Mouse (Mus musculus): ENCODE measurements around the gene Sstr4. TPM values are rescaled to one million over a fixed set of nuclear protein-coding genes. Genes with fewer than 3 reads are reported as not detected.

The Sstr4 gene
- polyA plus RNA-seq, 1 experiment from 2014 or later, result 3.9 TPM

DNA sequence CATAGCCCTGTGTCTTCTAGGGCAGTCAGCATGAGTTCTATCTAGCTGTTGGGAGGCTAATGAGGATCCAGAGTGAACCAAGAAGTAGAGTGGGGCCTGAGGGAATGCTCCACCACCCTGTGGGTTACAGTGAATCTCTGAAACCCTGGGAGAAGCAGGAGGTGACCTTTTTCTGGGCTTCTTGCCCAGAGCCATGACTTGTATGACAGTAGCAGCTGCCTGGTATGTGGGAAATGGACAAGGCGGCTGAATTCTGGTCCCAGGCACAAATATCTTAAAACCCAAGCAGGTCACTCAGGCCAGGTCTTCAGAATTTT, 2.6 kb downstream of the Sstr4 start:
- ATAC-seq (ENCODE audit: insufficient number of reproducible peaks, low FRiP score, low TSS enrichment, low read depth), result no peak
- Histone ChIP-seq H3K4me2 (0 out of 2 replicates have a peak overlapping the region, but pooled peaks have one; percentile 96), H3K9ac (no peak overlapping the region), H3K4me1 (peaks cover 37% of the 10 kb centered on the region), H3K36me3 (no peaks in the 10 kb centered on the region), H3K9me3 (no peaks in the 10 kb centered on the region), H3K27ac (no peak overlapping the region), H3K27me3 (peaks cover 32% of the 10 kb centered on the region), H3K4me3 (no peak overlapping the region)
- WGBS, result 61% methylated on average over 1 of the region's 1 CpGs

DNA sequence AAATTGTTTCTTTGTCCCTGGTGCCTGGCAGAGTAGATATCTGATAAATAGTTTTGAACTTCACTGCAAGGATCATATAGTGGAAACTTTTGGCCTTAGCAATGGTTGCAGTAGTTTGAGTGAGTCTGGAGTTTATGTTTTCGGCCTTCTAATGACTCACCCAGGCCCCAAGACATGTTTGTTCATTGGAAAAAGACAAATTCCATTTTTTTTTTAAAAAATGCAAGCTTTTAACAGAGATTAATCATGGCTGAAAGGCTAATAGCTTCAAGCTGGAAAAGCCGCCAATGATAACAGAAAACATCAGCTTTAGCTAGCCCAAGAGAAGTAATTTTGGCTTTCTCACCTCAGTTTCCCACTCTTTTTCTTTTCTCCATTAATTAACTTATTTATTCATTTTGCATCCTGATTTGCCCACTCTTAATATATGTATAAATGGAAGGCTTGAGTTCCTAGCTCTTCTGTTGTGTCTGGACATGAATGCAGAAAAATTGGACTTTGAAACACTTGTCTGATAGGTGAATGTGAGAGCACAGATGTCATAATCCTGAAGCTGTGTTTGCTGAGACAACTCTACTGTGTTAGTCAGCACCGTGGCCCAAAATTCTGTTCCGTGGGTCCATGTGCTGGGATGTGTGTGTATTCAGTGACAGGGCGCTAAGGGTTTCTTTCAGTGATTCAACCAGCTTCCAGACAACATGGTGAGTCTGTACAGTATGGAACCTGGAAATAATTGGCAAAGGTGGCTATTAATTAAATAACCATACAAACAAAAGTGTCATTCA, 3.9 kb downstream of the Sstr4 start:
- 89% methylated on average over 5 of the region's 5 CpGs for WGBS
- Histone ChIP-seq H3K4me2 (no peak overlapping the region), H3K27ac (no peak overlapping the region), H3K9me3 (no peaks in the 10 kb centered on the region), H3K36me3 (no peaks in the 10 kb centered on the region), H3K4me1 (peaks cover 37% of the 10 kb centered on the region), H3K4me3 (no peak overlapping the region), H3K27me3 (peaks cover 25% of the 10 kb centered on the region), H3K9ac (no peak overlapping the region)
- ATAC-seq (ENCODE audit: insufficient number of reproducible peaks, low FRiP score, low TSS enrichment, low read depth), result no peak

GRCm38 (mm10) chr2:148402227-148402626, 7.1 kb downstream of the Sstr4 start:
- Histone ChIP-seq H3K36me3 (no peaks in the 10 kb centered on the region), H3K4me2 (no peak overlapping the region), H3K27ac (no peak overlapping the region), H3K27me3 (peaks cover 20% of the 10 kb centered on the region), H3K4me1 (peaks cover 24% of the 10 kb centered on the region), H3K9ac (no peak overlapping the region), H3K9me3 (no peaks in the 10 kb centered on the region), H3K4me3 (no peak overlapping the region)
- WGBS, result 68% methylated on average over 1 of the region's 1 CpGs
- no peak for ATAC-seq (ENCODE audit: insufficient number of reproducible peaks, low FRiP score, low TSS enrichment, low read depth)

DNA sequence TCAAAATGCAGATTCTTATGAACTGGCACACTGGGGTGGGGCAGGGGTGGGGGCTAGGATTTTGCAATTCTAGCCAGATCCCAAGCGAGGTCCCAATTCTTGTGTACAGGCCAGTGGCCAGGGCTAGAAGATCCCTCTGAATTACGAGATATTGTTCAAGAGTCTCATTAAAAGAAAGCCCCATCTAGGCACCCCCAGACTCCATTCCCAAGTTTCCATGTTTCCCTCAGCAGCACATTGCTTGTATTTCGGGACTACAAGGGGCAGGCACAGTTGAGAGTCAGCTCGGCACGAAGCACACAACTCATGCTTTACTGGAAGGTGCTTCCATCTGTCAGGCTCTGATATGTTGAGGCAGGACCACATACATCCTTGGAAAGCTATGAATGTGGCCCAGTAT, 9.8 kb downstream of the Sstr4 start:
- H3K4me2 ChIP-seq, result peak overlapping the region; percentile 25
- H3K4me3 ChIP-seq, result peak overlapping the region; percentile 11
- no peak overlapping the region for H3K27ac ChIP-seq
- peaks cover 29% of the 10 kb centered on the region for H3K4me1 ChIP-seq
- no peaks in the 10 kb centered on the region for H3K9me3 ChIP-seq
- H3K36me3 ChIP-seq, result no peaks in the 10 kb centered on the region
- 69% methylated on average over 5 of the region's 5 CpGs for WGBS
- H3K9ac ChIP-seq, result no peak overlapping the region
- peaks cover 38% of the 10 kb centered on the region for H3K27me3 ChIP-seq
- no peak for ATAC-seq (ENCODE audit: insufficient number of reproducible peaks, low FRiP score, low TSS enrichment, low read depth)

DNA sequence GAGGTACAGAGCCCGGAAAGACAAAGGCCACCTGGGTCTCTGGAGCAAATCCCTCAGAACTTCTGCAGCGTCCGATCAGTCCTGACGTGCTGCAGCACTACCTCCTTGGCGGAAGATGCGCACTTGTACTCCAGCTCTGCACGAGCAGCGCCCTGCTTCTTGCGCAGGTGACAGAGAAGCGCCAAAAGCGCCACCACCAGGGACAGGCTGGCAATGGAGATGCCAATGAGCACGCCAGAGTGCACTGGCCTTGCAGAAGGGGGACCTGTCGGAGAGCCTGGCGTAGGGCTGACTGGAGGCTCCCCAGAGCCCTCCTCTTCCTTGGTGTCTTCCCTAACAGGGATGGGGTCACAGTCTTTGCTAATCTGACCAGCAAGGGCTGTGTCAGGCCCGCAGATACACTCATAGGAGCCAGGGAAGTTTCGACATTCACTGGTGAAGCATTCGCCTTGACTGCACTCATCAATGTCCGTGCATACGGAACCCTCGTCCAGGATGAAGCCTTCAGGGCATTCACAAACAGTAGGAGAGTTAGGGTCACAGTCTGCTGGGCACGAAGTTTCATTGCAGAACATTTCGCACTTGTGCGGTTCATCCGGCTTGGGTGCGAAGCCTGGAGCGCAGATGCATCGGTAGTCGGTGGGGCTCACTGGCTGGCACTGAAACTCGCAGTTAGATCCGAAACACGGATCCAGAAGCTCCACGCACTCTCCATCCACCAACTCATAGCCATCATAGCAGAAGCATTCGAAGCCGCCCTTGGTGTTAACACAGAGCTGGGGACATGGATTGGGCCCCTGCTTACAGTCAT, 11.2 kb downstream of the Sstr4 start:
- Histone ChIP-seq H3K27ac (peak overlapping the region; percentile 61; the same call in 1 of the 2 replicates), H3K27me3 (peaks cover 38% of the 10 kb centered on the region)

GRCm38 (mm10) chr2:148406971-148407869, 12.1 kb downstream of the Sstr4 start:
- Histone ChIP-seq H3K4me2 (peak overlapping the region; percentile 87), H3K9ac (peak overlapping the region; percentile 35), H3K4me1 (peaks cover 29% of the 10 kb centered on the region), H3K36me3 (no peaks in the 10 kb centered on the region), H3K27ac (peak overlapping the region; percentile 61), H3K9me3 (no peaks in the 10 kb centered on the region), H3K27me3 (peaks cover 38% of the 10 kb centered on the region), H3K4me3 (peak overlapping the region; percentile 46)
- WGBS, result 5% methylated on average over 55 of the region's 55 CpGs
- peak; percentile 22; the same call in 1 of the 2 replicates for ATAC-seq (ENCODE audit: insufficient number of reproducible peaks, low FRiP score, low TSS enrichment, low read depth)

More for the DNA sequence above, 11.2 kb downstream of the Sstr4 start:
- no peaks in the 10 kb centered on the region for H3K9me3 ChIP-seq
- WGBS, result 16% methylated on average over 34 of the region's 34 CpGs
- peak overlapping the region; percentile 35; the same call in 1 of the 2 replicates for H3K9ac ChIP-seq
- H3K4me2 ChIP-seq, result peak overlapping the region; percentile 87
- peaks cover 29% of the 10 kb centered on the region for H3K4me1 ChIP-seq
- no peaks in the 10 kb centered on the region for H3K36me3 ChIP-seq
- H3K4me3 ChIP-seq, result peak overlapping the region; percentile 46
- no peak; the same call in 1 of the 2 replicates for ATAC-seq (ENCODE audit: insufficient number of reproducible peaks, low FRiP score, low TSS enrichment, low read depth)

DNA sequence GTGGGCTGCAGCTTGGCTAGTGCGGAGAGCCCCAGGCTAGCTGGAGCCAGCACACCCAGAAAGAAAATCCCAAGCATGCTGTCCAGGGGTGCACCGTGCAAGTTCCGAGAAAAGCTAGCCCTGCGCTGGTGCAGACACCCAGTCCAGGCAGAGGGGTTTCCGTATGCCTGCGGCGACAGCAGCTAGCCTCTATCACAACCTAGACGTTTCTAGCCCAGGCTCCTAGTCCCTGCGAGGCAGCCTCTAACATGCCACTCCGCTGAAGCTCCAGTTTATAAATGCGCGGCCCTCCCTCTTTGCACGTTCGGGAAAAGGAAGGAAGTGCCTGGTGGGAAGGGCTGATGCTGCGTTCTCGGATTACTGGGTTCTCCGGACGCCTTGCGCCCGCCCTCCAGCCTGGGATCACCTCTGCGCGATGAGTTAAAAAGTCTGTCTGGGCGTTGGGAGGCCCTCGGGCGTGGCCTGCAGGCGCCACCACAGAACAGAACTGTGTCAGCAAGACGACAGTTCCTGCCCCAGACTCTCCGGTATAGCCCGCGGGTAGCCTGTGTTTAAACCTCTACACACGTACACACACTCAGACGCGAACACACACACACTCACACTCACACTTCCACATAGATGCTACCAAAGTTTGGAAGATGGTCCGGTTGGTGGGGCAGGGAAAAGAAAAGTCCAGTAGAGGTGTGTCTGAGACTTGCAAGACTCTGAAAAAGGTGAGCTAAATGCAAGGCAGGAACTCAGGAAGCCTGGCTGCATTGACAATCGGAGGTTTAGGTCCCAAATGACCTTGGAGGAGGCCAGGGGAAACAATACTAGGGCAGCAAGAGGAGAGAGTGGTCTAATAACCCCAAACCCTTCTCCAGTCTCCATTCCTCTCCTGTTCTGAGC, 13.0 kb downstream of the Sstr4 start, which contains the start of gene Thbd:
Gene Thbd, minus strand, starts transcription at position 319 of the 891 bp plus-strand sequence.
- 2% methylated on average over 35 of the region's 35 CpGs for WGBS
- Histone ChIP-seq H3K9me3 (no peaks in the 10 kb centered on the region), H3K4me1 (peaks cover 29% of the 10 kb centered on the region), H3K4me3 (peak within 1 kb of the TSS; percentile 46), H3K4me2 (peak within 1 kb of the TSS; percentile 87), H3K27ac (peak within 1 kb of the TSS; percentile 61), H3K27me3 (peaks cover 38% of the 10 kb centered on the region), H3K36me3 (no peaks in the 10 kb centered on the region), H3K9ac (peak within 1 kb of the TSS; percentile 35)
- ATAC-seq (ENCODE audit: insufficient number of reproducible peaks, low FRiP score, low TSS enrichment, low read depth), result peak; percentile 75

GRCm38 (mm10) chr2:148408761-148409120, 13.6 kb downstream of the Sstr4 start:
- 0 out of 2 replicates have a peak, but pooled peaks have one; percentile 20 for ATAC-seq (ENCODE audit: insufficient number of reproducible peaks, low FRiP score, low TSS enrichment, low read depth)
- Histone ChIP-seq H3K4me2 (peak overlapping the region; percentile 87; the same call in 1 of the 2 replicates), H3K9ac (no peak overlapping the region)

DNA sequence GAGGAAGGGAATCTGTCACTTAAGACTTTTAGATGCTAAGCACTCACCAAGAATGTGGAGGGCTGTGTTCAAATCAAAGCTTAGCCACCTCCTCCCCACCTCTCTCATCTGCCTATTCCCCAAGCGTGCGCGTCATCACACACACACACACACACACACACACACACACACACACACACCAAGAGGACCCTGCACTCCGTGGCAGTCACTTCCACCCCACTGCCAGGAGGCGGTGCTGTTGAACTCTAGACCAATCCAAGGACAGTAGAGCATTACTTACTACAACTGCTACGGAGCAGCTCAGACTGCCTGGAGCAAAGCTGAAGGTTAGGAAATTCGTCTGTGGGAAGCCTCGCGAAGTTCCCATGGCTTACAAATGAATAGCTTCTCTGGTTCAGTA, 14.0 kb downstream of the Sstr4 start:
- H3K4me3 ChIP-seq, result no peak overlapping the region
- no peaks in the 10 kb centered on the region for H3K36me3 ChIP-seq
- ATAC-seq (ENCODE audit: insufficient number of reproducible peaks, low FRiP score, low TSS enrichment, low read depth), result peak; percentile 45; the same call in 1 of the 2 replicates
- H3K9me3 ChIP-seq, result no peaks in the 10 kb centered on the region
- H3K9ac ChIP-seq, result no peak overlapping the region
- 23% methylated on average over 9 of the region's 9 CpGs for WGBS
- peaks cover 38% of the 10 kb centered on the region for H3K27me3 ChIP-seq
- H3K4me2 ChIP-seq, result no peak overlapping the region
- peaks cover 29% of the 10 kb centered on the region for H3K4me1 ChIP-seq
- no peak overlapping the region for H3K27ac ChIP-seq

More at GRCm38 (mm10) chr2:148408761-148409120, 13.6 kb downstream of the Sstr4 start:
- Histone ChIP-seq H3K9me3 (no peaks in the 10 kb centered on the region), H3K4me1 (peaks cover 29% of the 10 kb centered on the region), H3K36me3 (no peaks in the 10 kb centered on the region), H3K27ac (no peak overlapping the region), H3K4me3 (no peak overlapping the region), H3K27me3 (peaks cover 38% of the 10 kb centered on the region)
- 26% methylated on average over 6 of the region's 6 CpGs for WGBS

GRCm38 (mm10) chr2:148409821-148410220, 14.7 kb downstream of the Sstr4 start:
- no peak for ATAC-seq (ENCODE audit: insufficient number of reproducible peaks, low FRiP score, low TSS enrichment, low read depth)
- Histone ChIP-seq H3K4me1 (peaks cover 29% of the 10 kb centered on the region), H3K27ac (no peak overlapping the region), H3K9ac (no peak overlapping the region), H3K9me3 (no peaks in the 10 kb centered on the region), H3K4me3 (no peak overlapping the region), H3K4me2 (no peak overlapping the region), H3K36me3 (no peaks in the 10 kb centered on the region), H3K27me3 (peaks cover 37% of the 10 kb centered on the region)
- 76% methylated on average over 1 of the region's 1 CpGs for WGBS

Data from limb, embryonic 15.5 days (tissue).